Mouse (Mus musculus) heart, adult 11 months (tissue): ENCODE results near the gene Fgf3.
"Not testable (repeated sequence)": the region's sequence is repeated elsewhere in the genome, so short reads cannot be mapped to it uniquely, and the experiment has no call there.

ENCODE experiments used
- DNase-seq: peaks from one replicate; pipeline ENCODE4 v3.0.0; 2022

Fgf3 gene

GRCm38 (mm10) chr7:144858702-144859101 lies 20.8 kb downstream of the Fgf3 start:
- no peak for DNase-seq

- DNase-seq: no peak
Observed at GRCm38 (mm10) chr7:144861056-144861768, 23.3 kb downstream of the Fgf3 start.

- DNase-seq: no peak
Observed at GRCm38 (mm10) chr7:144861769-144862070, 23.8 kb downstream of the Fgf3 start.

GRCm38 (mm10) chr7:144862126-144862525 lies 24.2 kb downstream of the Fgf3 start:
- DNase-seq: no peak

- DNase-seq: no peak
Observed at GRCm38 (mm10) chr7:144862712-144863111, 24.8 kb downstream of the Fgf3 start.

- no peak for DNase-seq
Observed at GRCm38 (mm10) chr7:144863196-144863595, 25.3 kb downstream of the Fgf3 start.

GRCm38 (mm10) chr7:144864160-144864670 lies 26.3 kb downstream of the Fgf3 start:
- no peak for DNase-seq

GRCm38 (mm10) chr7:144867161-144867560 lies 29.3 kb downstream of the Fgf3 start:
- no peak for DNase-seq

GRCm38 (mm10) chr7:144867602-144868001 lies 29.7 kb downstream of the Fgf3 start:
- DNase-seq: no peak

GRCm38 (mm10) chr7:144872420-144872819 lies 34.5 kb downstream of the Fgf3 start:
- DNase-seq: peak; percentile 87

GRCm38 (mm10) chr7:144873160-144873559 lies 35.3 kb downstream of the Fgf3 start:
- DNase-seq: peak; percentile 82

- peak; percentile 71 for DNase-seq
Observed at GRCm38 (mm10) chr7:144874226-144874625, 36.3 kb downstream of the Fgf3 start.

- DNase-seq: no peak
Observed at GRCm38 (mm10) chr7:144878401-144878800, 40.5 kb downstream of the Fgf3 start.

- DNase-seq: no peak
Observed at GRCm38 (mm10) chr7:144883106-144883505, 45.2 kb downstream of the Fgf3 start.

GRCm38 (mm10) chr7:144887672-144888071 lies 49.8 kb downstream of the Fgf3 start:
- no peak for DNase-seq

GRCm38 (mm10) chr7:144888564-144889299 lies 50.8 kb downstream of the Fgf3 start:
- DNase-seq: no peak

GRCm38 (mm10) chr7:144890661-144891060 lies 52.8 kb downstream of the Fgf3 start:
- not testable (repeated sequence) for DNase-seq

GRCm38 (mm10) chr7:144891863-144892262 lies 54.0 kb downstream of the Fgf3 start:
- DNase-seq: no peak

GRCm38 (mm10) chr7:144892322-144892721 lies 54.4 kb downstream of the Fgf3 start:
- no peak for DNase-seq
